Mouse (Mus musculus) heart, embryonic 14.5 days (tissue): ENCODE results near the gene Rcc1. TPM values are rescaled to one million over a fixed set of nuclear protein-coding genes. Genes with fewer than 3 reads are reported as not detected.
"Not testable (repeated sequence)": the region's sequence is repeated elsewhere in the genome, so short reads cannot be mapped to it uniquely, and the experiment has no call there.

Source experiments
- ATAC-seq: fragments of 200-750 bp; cut with Nextera tagmentation; 2 replicates; pipeline ENCODE4 v1.8.0; 2017; ENCODE audit warnings: low read depth, moderate TSS enrichment; ENCODE audit not compliant: insufficient number of reproducible peaks, insufficient read depth, low FRiP score
- H3K27ac ChIP-seq, 2 experiments: fragments of 200-500 bp in 1 of 2; fragments of 300-500 bp in 1 of 2; sonication (generic) in 1 of 2; replicated peaks in 1 of 2; 2 replicates each; pipeline ENCODE4 v1.5.1; 2012 to 2014; ENCODE audit warnings: low read depth in 2 of 2, low read length in 2 of 2, control low read depth in 1 of 2, mild to moderate bottlenecking in 1 of 2, mixed read lengths in 1 of 2; ENCODE audit not compliant: control insufficient read depth in 1 of 2, insufficient read depth in 1 of 2
- H3K27me3 ChIP-seq: fragments of 300-500 bp; sonication (generic); 2 replicates; pipeline ENCODE4 v1.6.1; 2014; ENCODE audit warnings: mild to moderate bottlenecking, low read length, control low read depth; ENCODE audit not compliant: control insufficient read depth, insufficient read depth
- H3K36me3 ChIP-seq: fragments of 300-500 bp; sonication (generic); 2 replicates; pipeline ENCODE4 v1.6.1; 2014; ENCODE audit warnings: mild to moderate bottlenecking, control low read depth, low read length, mixed read lengths; ENCODE audit not compliant: control insufficient read depth, insufficient read depth
- H3K4me1 ChIP-seq, 2 experiments: fragments of 200-500 bp in 1 of 2; fragments of 300-500 bp in 1 of 2; sonication (generic) in 1 of 2; 2 replicates each; pipeline ENCODE4 v1.6.1; 2012 to 2014; ENCODE audit warnings: low read length in 2 of 2, control low read depth in 1 of 2, mixed read lengths in 1 of 2; ENCODE audit not compliant: control insufficient read depth in 2 of 2, insufficient read depth in 2 of 2
- H3K4me2 ChIP-seq: fragments of 300-500 bp; sonication (generic); 2 replicates; pipeline ENCODE4 v1.6.1; 2014; ENCODE audit warnings: mild to moderate bottlenecking, low read length
- H3K4me3 ChIP-seq, 2 experiments: fragments of 200-500 bp in 1 of 2; fragments of 300-500 bp in 1 of 2; sonication (generic) in 1 of 2; 2 replicates each; pipeline ENCODE4 v1.5.1; 2012 to 2014; ENCODE audit warnings: low read length in 2 of 2, mild to moderate bottlenecking in 2 of 2, control low read depth in 1 of 2, low read depth in 1 of 2, moderate library complexity in 1 of 2; ENCODE audit not compliant: control insufficient read depth in 1 of 2, insufficient read depth in 1 of 2
- H3K9ac ChIP-seq: fragments of 300-500 bp; sonication (generic); 2 replicates; pipeline ENCODE4 v1.6.1; 2014; ENCODE audit warnings: mild to moderate bottlenecking, low read length
- H3K9me3 ChIP-seq: fragments of 300-500 bp; sonication (generic); 2 replicates; pipeline ENCODE4 v1.6.1; 2016; ENCODE audit warnings: low read length, control low read depth; ENCODE audit not compliant: control insufficient read depth
- WGBS: fragments of 180-500 bp; shearing (Covaris S2); extraction: QIAGEN DNeasy Blood & Tissue Kit; methylation state at CpG from one replicate; pipeline ENCODE4 v1.1.7; 2014; 5-methylcytosine and 5-hydroxymethylcytosine counted together
- polyA plus RNA-seq: library from polyadenylated mRNA; unstranded; fragments of >200 nt; fragmentation: Nextera tagmentation; extraction: Ambion mirVana; gene quantifications from 2 replicates; pipeline ENCODE4 v1.2.1, GENCODE M21; 2014

The Rcc1 gene
- polyA plus RNA-seq, 1 experiment from 2014 or later: 21.1 TPM

GRCm38 (mm10) chr4:132305276-132305675, 48.1 kb downstream of the Rcc1 start:
- H3K4me1 ChIP-seq: peaks cover 11 to 21% of the 10 kb centered on the region in 2 experiments
- H3K27ac ChIP-seq: no peak overlapping the region
- H3K9me3 ChIP-seq: no peaks in the 10 kb centered on the region
- no peaks in the 10 kb centered on the region for H3K27me3 ChIP-seq
- no peak overlapping the region for H3K4me3 ChIP-seq
- no peak for ATAC-seq
- no peak overlapping the region for H3K4me2 ChIP-seq
- peaks cover 9% of the 10 kb centered on the region for H3K36me3 ChIP-seq
- no peak overlapping the region for H3K9ac ChIP-seq
- WGBS: 80% methylated on average over 8 of the region's 8 CpGs

GRCm38 (mm10) chr4:132303484-132303883, 49.9 kb downstream of the Rcc1 start:
- not testable (repeated sequence) for H3K27me3 ChIP-seq, ATAC-seq, H3K9me3 ChIP-seq, H3K36me3 ChIP-seq, H3K27ac ChIP-seq
- WGBS: 39% methylated on average over 6 of the region's 6 CpGs
- Histone ChIP-seq H3K4me1 (peaks cover 9 to 12% of the 10 kb centered on the region in 2 experiments), H3K4me3 (peak overlapping the region in 1 of 2 experiments; percentile 45; a peak in 3 of 4 replicates), H3K4me2 (peak overlapping the region; percentile 66), H3K9ac (peak overlapping the region; percentile 78)

GRCm38 (mm10) chr4:132302939-132303479, 50.4 kb downstream of the Rcc1 start, which contains the start of gene Rab42:
Rab42 (minus strand) TSS chr4:132303385.
- peak within 1 kb of the TSS; percentile 44 to 45 for H3K4me3 ChIP-seq
- peak within 1 kb of the TSS; percentile 17 to 53; a peak in 1 of 4 replicates for H3K27ac ChIP-seq
- no peaks in the 10 kb centered on the region for H3K9me3 ChIP-seq
- ATAC-seq: peak; percentile 65; the same call in 1 of the 2 replicates
- peak within 1 kb of the TSS; percentile 66 for H3K4me2 ChIP-seq
- H3K9ac ChIP-seq: peak within 1 kb of the TSS; percentile 78
- 2% methylated on average over 31 of the region's 31 CpGs for WGBS
- peaks cover 9 to 12% of the 10 kb centered on the region in 2 experiments for H3K4me1 ChIP-seq
- no peaks in the 10 kb centered on the region for H3K36me3 ChIP-seq
- no peaks in the 10 kb centered on the region for H3K27me3 ChIP-seq

GRCm38 (mm10) chr4:132301965-132302938, 51.2 kb downstream of the Rcc1 start:
- Histone ChIP-seq H3K4me3 (peak overlapping the region; percentile 44 to 45), H3K36me3 (no peaks in the 10 kb centered on the region), H3K27ac (peak overlapping the region in 1 of 2 experiments; percentile 53; a peak in 2 of 4 replicates), H3K9ac (peak overlapping the region; percentile 78), H3K9me3 (no peaks in the 10 kb centered on the region), H3K27me3 (no peaks in the 10 kb centered on the region), H3K4me2 (peak overlapping the region; percentile 66), H3K4me1 (peaks cover 9 to 12% of the 10 kb centered on the region in 2 experiments)
- ATAC-seq: no peak
- WGBS: 65% methylated on average over 16 of the region's 16 CpGs

GRCm38 (mm10) chr4:132301486-132301885, 51.9 kb downstream of the Rcc1 start:
- 48% methylated on average over 6 of the region's 6 CpGs for WGBS
- Histone ChIP-seq H3K27me3 (no peaks in the 10 kb centered on the region), H3K4me1 (peaks cover 9 to 12% of the 10 kb centered on the region in 2 experiments), H3K4me3 (no peak overlapping the region), H3K9ac (no peak overlapping the region), H3K4me2 (no peak overlapping the region), H3K27ac (peak overlapping the region in 1 of 2 experiments; percentile 37; a peak in 2 of 4 replicates), H3K36me3 (no peaks in the 10 kb centered on the region), H3K9me3 (no peaks in the 10 kb centered on the region)
- no peak for ATAC-seq

GRCm38 (mm10) chr4:132299849-132300248, 53.6 kb downstream of the Rcc1 start:
- no peak overlapping the region for H3K4me3 ChIP-seq
- WGBS: 88% methylated on average over 1 of the region's 1 CpGs
- H3K4me2 ChIP-seq: no peak overlapping the region
- H3K9me3 ChIP-seq: no peaks in the 10 kb centered on the region
- H3K36me3 ChIP-seq: no peaks in the 10 kb centered on the region
- peaks cover 9 to 12% of the 10 kb centered on the region in 2 experiments for H3K4me1 ChIP-seq
- ATAC-seq: no peak
- no peaks in the 10 kb centered on the region for H3K27me3 ChIP-seq
- H3K9ac ChIP-seq: no peak overlapping the region
- no peak overlapping the region for H3K27ac ChIP-seq

GRCm38 (mm10) chr4:132295696-132296390, 57.6 kb downstream of the Rcc1 start:
- no peak for ATAC-seq
- no peaks in the 10 kb centered on the region for H3K4me1 ChIP-seq
- H3K27me3 ChIP-seq: no peaks in the 10 kb centered on the region
- peaks cover 29% of the 10 kb centered on the region for H3K36me3 ChIP-seq
- no peak overlapping the region for H3K27ac ChIP-seq
- H3K9me3 ChIP-seq: peaks cover 4% of the 10 kb centered on the region; the same call in 1 of the 2 replicates
- H3K4me3 ChIP-seq: no peak overlapping the region
- WGBS: 46% methylated on average over 8 of the region's 8 CpGs
- H3K4me2 ChIP-seq: no peak overlapping the region
- no peak overlapping the region for H3K9ac ChIP-seq
